Mouse (Mus musculus): ENCODE measurements at regions not wholly inside any gene's neighbourhood (a gene's known extent, or its start where the extent isn't known, plus 50 kb on each side); places are given as distances from the start of the nearest gene placed in this dataset.

GRCm38 (mm10) chr12:16043466-16044214 is 226.9 kb upstream of the Trib2 start:
- TF ChIP-seq CTCF (IDR thresholded peaks at IDR 0.05; ENCODE audit: borderline replicate concordance, insufficient read depth, low read length) (no peak), POLR2A (IDR thresholded peaks at IDR 0.05; ENCODE audit: low read depth, low read length) (no peak)
